ENCODE assay signal across 8 mouse cellular contexts in the genomic region with DNA sequence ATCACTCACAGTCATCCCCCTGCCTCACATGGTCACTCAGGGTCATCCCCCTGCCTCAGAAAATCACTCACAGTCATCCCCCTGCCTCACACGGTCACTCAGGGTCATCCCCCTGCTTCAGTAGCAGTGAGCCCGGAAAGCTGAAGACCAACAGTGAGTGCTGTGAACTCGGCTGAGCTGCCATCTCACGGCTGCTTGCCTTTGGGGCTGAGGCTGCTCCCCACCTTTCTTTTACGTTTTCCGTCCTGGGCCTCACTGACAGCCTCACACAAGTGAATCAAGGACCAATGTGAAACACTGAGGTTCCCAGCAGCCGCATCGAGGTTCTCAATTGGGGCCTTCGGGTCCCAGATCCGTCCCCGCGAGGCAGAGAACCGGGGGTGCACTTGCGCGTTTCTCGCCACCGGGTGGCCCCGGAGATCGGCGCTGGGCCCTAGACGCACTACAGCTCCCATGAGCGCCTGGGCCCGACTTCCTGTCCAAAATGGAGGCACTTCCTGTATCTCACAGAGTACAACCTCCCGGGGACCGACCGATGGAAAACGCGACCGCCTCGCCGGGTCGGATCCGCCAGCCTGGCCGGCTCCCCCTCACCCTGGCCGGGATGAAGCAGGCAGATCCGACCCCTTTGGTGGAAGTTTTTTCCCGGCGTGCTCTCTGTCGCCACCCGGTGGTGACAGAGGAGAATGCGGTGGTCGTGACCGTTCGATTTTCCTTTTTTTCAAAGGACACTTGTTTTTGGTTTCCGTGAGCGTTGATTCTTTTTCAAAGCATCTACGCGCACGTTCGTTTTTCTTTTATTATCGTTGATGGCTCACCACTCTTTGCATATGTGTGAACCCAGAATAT. TPM values are rescaled to one million over a fixed set of nuclear protein-coding genes. Genes with fewer than 3 reads are reported as not detected.
DNase-seq lines count a peak whose midpoint lies in the region; ATAC-seq and TF ChIP-seq lines count a peak whose summit lies in the region.
"Not testable (repeated sequence)": the region's sequence is repeated elsewhere in the genome, so short reads cannot be mapped to it uniquely, and the experiment has no call there.

No protein-coding gene starts in this region.

- peaks cover 80% of the 10 kb centered on the region for H3K9me3 ChIP-seq in forebrain, embryonic 10.5 days
- H3K9me3 ChIP-seq in heart, embryonic 15.5 days (replicated peaks), result peaks cover 44% of the 10 kb centered on the region
- H3K9me3 ChIP-seq in liver, embryonic 12.5 days (replicated peaks), result peaks cover 74% of the 10 kb centered on the region

- H3K79me2 ChIP-seq in myocyte (ENCODE audit: control insufficient read depth, insufficient read depth), result not testable (repeated sequence)

- peak; percentile 64 for ATAC-seq in CD4-positive, CD25-positive, alpha-beta regulatory T cell, adult 4 months
- ATAC-seq in heart, embryonic 15.5 days (replicated peaks; ENCODE audit: insufficient number of reproducible peaks, insufficient read depth, low FRiP score, low read depth), result peak; percentile 84
- ATAC-seq in liver, embryonic 12.5 days, result peak; percentile 88

- H3K4me1 ChIP-seq in forebrain, embryonic 10.5 days; heart, embryonic 15.5 days (replicated peaks); liver, embryonic 12.5 days: not testable (repeated sequence)

- 62% methylated on average over 51 of the region's 51 CpGs for WGBS in forebrain, embryonic 10.5 days
- 53% methylated on average over 51 of the region's 51 CpGs for WGBS in heart, embryonic 15.5 days
- WGBS in liver, embryonic 12.5 days (ENCODE audit: insufficient replicate concordance), result 61% methylated on average over 51 of the region's 51 CpGs

- not testable (repeated sequence) for H3K9ac ChIP-seq in heart, embryonic 15.5 days
- peak overlapping the region; percentile 13 for H3K9ac ChIP-seq in liver, embryonic 12.5 days

- peak; percentile 79 for DNase-seq in c-Kit-positive CD71-positive TER-119-negative erythroid progenitor cells, embryonic 14.5 days (ENCODE audit: low read depth)
- DNase-seq in forebrain, embryonic 10.5 days (ENCODE audit: extremely low spot score, low spot score), result peak; percentile 67
- peak; percentile 89 for DNase-seq in kidney, postnatal 10 days
- DNase-seq in spleen, postnatal 4 days (ENCODE audit: low spot score in 2 of 2), result peak; percentile 87 to 92

- not testable (repeated sequence) for TF ChIP-seq POLR2A in myocyte (IDR thresholded peaks at IDR 0.05; ENCODE audit: insufficient read length, low read depth)

- H3K4me3 ChIP-seq in forebrain, embryonic 10.5 days, result peak overlapping the region; percentile 16
- peak overlapping the region; percentile 23 for H3K4me3 ChIP-seq in heart, embryonic 15.5 days
- H3K4me3 ChIP-seq in liver, embryonic 12.5 days, result peak overlapping the region; percentile 24
- not testable (repeated sequence) for H3K4me3 ChIP-seq in myocyte

- peak overlapping the region; percentile 8 for H3K27ac ChIP-seq in forebrain, embryonic 10.5 days
- H3K27ac ChIP-seq in heart, embryonic 15.5 days; liver, embryonic 12.5 days: not testable (repeated sequence)

- H3ac ChIP-seq in myocyte (ENCODE audit: control insufficient read depth, insufficient read length), result not testable (repeated sequence)

- H3K4me2 ChIP-seq in heart, embryonic 15.5 days, result peak overlapping the region; percentile 41
- H3K4me2 ChIP-seq in liver, embryonic 12.5 days, result peak overlapping the region; percentile 48
- H3K4me2 ChIP-seq in myocyte (ENCODE audit: low read depth), result peak overlapping the region; percentile 45

- H3K36me3 ChIP-seq in forebrain, embryonic 10.5 days (replicated peaks), result peaks cover 78% of the 10 kb centered on the region
- H3K36me3 ChIP-seq in heart, embryonic 15.5 days, result peaks cover 63% of the 10 kb centered on the region
- H3K36me3 ChIP-seq in liver, embryonic 12.5 days, result peaks cover 75% of the 10 kb centered on the region
- H3K36me3 ChIP-seq in myocyte (ENCODE audit: control insufficient read depth, insufficient read depth), result not testable (repeated sequence)

- H3K27me3 ChIP-seq in forebrain, embryonic 10.5 days (ENCODE audit: poor library complexity, severe bottlenecking); heart, embryonic 15.5 days; liver, embryonic 12.5 days (replicated peaks); myocyte (ENCODE audit: control insufficient read depth, insufficient read depth, insufficient read length): not testable (repeated sequence)

RNA-seq across cellular contexts. Expression of a gene that starts 22.7 kb away (rescaled TPM):
- 100 to 1,000 TPM in 1 of 2 experiments, 10 to 100 TPM in 1; 25.2 to 130 TPM for polyA plus RNA-seq in CD4-positive, CD25-positive, alpha-beta regulatory T cell, adult 4 months (2017; shearing (Covaris generic))
- 249 and 311 TPM in 2 replicates for polyA plus RNA-seq in forebrain, embryonic 10.5 days (2016; fragmentation: Nextera tagmentation; extraction: Ambion mirVana)
- 122 and 155 TPM in 2 replicates for polyA plus RNA-seq in heart, embryonic 15.5 days (2015; fragmentation: Nextera tagmentation; extraction: Ambion mirVana)
- polyA plus RNA-seq in liver, embryonic 12.5 days (2016; fragmentation: Nextera tagmentation; extraction: Ambion mirVana), result 196 and 237 TPM in 2 replicates
- polyA plus RNA-seq in myocyte (2012; fragmentation: generic; extraction: Trizol), result 39.8 TPM
